Mouse (Mus musculus) ES-E14 (cell line): ENCODE data around the gene Dlgap4.

Experiments used
- CHD2 ChIP-seq: IDR thresholded peaks from 2 replicates; pipeline ENCODE4 v1.6.1; 2014; ENCODE audit warnings: mild to moderate bottlenecking, low read depth, low read length, inconsistent platforms
- HCFC1 ChIP-seq: IDR thresholded peaks from 2 replicates; pipeline ENCODE4 v1.6.1; 2012; ENCODE audit warnings: low read length, inconsistent platforms, borderline replicate concordance; ENCODE audit not compliant: insufficient read depth
- MAFK ChIP-seq: IDR thresholded peaks from 2 replicates; pipeline ENCODE4 v1.6.1; 2014; ENCODE audit warnings: mild to moderate bottlenecking, low read depth, low read length, inconsistent platforms; ENCODE audit not compliant: insufficient read depth
- ZC3H11A ChIP-seq: IDR thresholded peaks from 2 replicates; pipeline ENCODE4 v1.6.1; 2012; ENCODE audit warnings: low read depth, mild to moderate bottlenecking, inconsistent platforms, low read length, borderline replicate concordance
- ZNF384 ChIP-seq: IDR thresholded peaks from 2 replicates; pipeline ENCODE4 v1.6.1; 2012; ENCODE audit warnings: low read depth, low read length, inconsistent platforms

DNA sequence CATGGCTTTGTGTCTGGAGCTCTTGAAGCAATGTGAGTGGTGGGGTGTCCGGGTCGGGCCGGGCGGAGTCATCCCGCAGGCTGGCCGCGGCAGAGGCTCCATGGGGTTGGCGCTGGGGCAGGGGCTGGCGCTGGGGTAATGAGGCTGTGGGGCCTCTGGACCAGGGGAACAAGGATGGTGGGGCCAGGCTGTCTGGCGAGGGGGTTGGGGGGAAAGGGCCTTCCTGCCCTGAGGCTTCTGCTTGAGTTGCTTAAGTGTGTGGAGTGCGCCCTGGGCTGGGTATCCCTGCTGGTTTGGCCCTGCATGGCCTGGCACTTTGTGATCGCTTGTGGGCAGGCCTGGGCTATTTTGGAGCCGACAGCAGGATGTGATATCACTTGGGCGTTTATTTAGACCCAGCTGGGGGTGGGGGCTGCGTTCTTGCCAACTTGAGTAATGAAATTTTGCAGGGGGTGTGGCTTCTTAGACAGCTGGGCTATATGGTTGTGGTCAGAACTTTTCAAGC lies 108.6 kb downstream of the Dlgap4 start:
- TF ChIP-seq CHD2, result no peak
- TF ChIP-seq ZC3H11A, result no peak
- no peak for TF ChIP-seq MAFK
- TF ChIP-seq ZNF384, result no peak
- no peak for TF ChIP-seq HCFC1
